Mouse (Mus musculus) limb, embryonic 14.5 days (tissue): Measurements from ENCODE around the gene Slc30a5. TPM values are rescaled to one million over a fixed set of nuclear protein-coding genes. Genes with fewer than 3 reads are reported as not detected.

Experiments
- ATAC-seq: fragments of 200-750 bp; cut with Nextera tagmentation; 2 replicates; pipeline ENCODE4 v1.8.0; 2017; ENCODE audit warnings: low read depth, moderate number of reproducible peaks, moderate TSS enrichment; ENCODE audit not compliant: low FRiP score
- DNase-seq: peaks from one replicate; pipeline ENCODE4 v3.0.0-alpha.2; 2015; ENCODE audit warnings: low spot score
- H3K27ac ChIP-seq: fragments of 300-500 bp; sonication (generic); replicated peaks from 2 replicates; pipeline ENCODE4 v1.5.1; 2014; ENCODE audit warnings: low read depth, mild to moderate bottlenecking, low read length, moderate library complexity, mixed read lengths
- H3K27me3 ChIP-seq: fragments of 300-500 bp; sonication (generic); 2 replicates; pipeline ENCODE4 v1.6.1; 2014; ENCODE audit warnings: low read length, mixed read lengths; ENCODE audit not compliant: control insufficient read depth, insufficient read depth
- H3K36me3 ChIP-seq: fragments of 300-500 bp; sonication (generic); 2 replicates; pipeline ENCODE4 v1.6.1; 2014; ENCODE audit warnings: mild to moderate bottlenecking, low read length, moderate library complexity, mixed read lengths; ENCODE audit not compliant: control insufficient read depth, insufficient read depth
- H3K4me1 ChIP-seq: fragments of 300-500 bp; sonication (generic); 2 replicates; pipeline ENCODE4 v1.6.1; 2014; ENCODE audit warnings: antibody characterized with exemption, low read length, mixed read lengths; ENCODE audit not compliant: control insufficient read depth, insufficient read depth
- H3K4me2 ChIP-seq: fragments of 300-500 bp; sonication (generic); replicated peaks from 2 replicates; pipeline ENCODE4 v1.6.1; 2014; ENCODE audit warnings: low read depth, mild to moderate bottlenecking, low read length, moderate library complexity; ENCODE audit not compliant: severe bottlenecking
- H3K4me3 ChIP-seq: fragments of 300-500 bp; sonication (generic); replicated peaks from 2 replicates; pipeline ENCODE4 v1.5.1; 2014; ENCODE audit warnings: low read length
- H3K9ac ChIP-seq: fragments of 300-500 bp; sonication (generic); 2 replicates; pipeline ENCODE4 v1.6.1; 2014; ENCODE audit warnings: mild to moderate bottlenecking, low read depth, low read length, moderate library complexity; ENCODE audit not compliant: severe bottlenecking
- H3K9me3 ChIP-seq: fragments of 300-500 bp; sonication (generic); 2 replicates; pipeline ENCODE4 v1.6.1; 2016; ENCODE audit warnings: low read length; ENCODE audit not compliant: control insufficient read depth
- POLR2A ChIP-seq: fragments of 200-500 bp; IDR thresholded peaks from 2 replicates; pipeline ENCODE4 v1.8.0; 2012; ENCODE audit warnings: inconsistent platforms, mild to moderate bottlenecking, moderate library complexity, borderline replicate concordance; ENCODE audit not compliant: insufficient read depth, insufficient read length; ENCODE audit errors: extremely low read depth
- WGBS: fragments of 180-500 bp; shearing (Covaris S2); extraction: QIAGEN DNeasy Blood & Tissue Kit; methylation state at CpG from one replicate; pipeline ENCODE4 v1.1.7; 2014; 5-methylcytosine and 5-hydroxymethylcytosine counted together
- polyA plus RNA-seq, 2 experiments: library from polyadenylated mRNA; depleted of rRNA in 1 of 2; stranded (reverse) in 1 of 2; unstranded in 1 of 2; fragments of >200 nt; fragmentation: Nextera tagmentation in 1 of 2; extraction: Ambion mirVana in 1 of 2; gene quantifications; 2 replicates each; pipeline versions ENCODE4 v1.2.1 to v1.2.3; 2012 to 2014

Gene Slc30a5
- polyA plus RNA-seq, 2 experiments = 69.2 to 70.9 TPM

DNA sequence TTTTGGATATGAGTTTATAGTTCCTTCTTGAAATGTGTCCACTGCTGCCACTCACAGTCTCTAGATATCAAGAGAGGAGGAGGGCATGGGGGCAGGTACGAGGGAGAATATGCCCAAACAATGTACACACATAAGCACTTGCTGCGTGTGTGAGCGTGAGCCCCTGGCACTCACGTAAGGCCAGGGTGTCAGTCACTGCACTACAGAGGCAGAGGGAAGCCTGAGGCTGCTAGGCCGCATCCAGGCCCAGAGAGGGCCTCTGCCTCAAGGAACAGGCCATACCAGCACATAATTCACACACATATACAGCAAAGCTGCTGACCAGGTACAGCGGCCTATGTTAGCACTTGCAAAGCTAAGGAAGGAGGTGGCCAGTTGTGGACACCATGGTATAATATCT, 2.1 kb downstream of the Slc30a5 start:
- ATAC-seq (no peak), DNase-seq (no peak)
- Histone ChIP-seq H3K9me3 (no peaks in the 10 kb centered on the region), H3K27ac (no peak overlapping the region), H3K4me2 (peak overlapping the region; percentile 58), H3K4me3 (0 out of 2 replicates have a peak overlapping the region, but pooled peaks have one; percentile 96), H3K36me3 (peaks cover 19% of the 10 kb centered on the region), H3K9ac (no peak overlapping the region), H3K27me3 (no peaks in the 10 kb centered on the region), H3K4me1 (peaks cover 19% of the 10 kb centered on the region)
- 90% methylated on average over 6 of the region's 6 CpGs for WGBS
- TF ChIP-seq POLR2A = no peak

DNA sequence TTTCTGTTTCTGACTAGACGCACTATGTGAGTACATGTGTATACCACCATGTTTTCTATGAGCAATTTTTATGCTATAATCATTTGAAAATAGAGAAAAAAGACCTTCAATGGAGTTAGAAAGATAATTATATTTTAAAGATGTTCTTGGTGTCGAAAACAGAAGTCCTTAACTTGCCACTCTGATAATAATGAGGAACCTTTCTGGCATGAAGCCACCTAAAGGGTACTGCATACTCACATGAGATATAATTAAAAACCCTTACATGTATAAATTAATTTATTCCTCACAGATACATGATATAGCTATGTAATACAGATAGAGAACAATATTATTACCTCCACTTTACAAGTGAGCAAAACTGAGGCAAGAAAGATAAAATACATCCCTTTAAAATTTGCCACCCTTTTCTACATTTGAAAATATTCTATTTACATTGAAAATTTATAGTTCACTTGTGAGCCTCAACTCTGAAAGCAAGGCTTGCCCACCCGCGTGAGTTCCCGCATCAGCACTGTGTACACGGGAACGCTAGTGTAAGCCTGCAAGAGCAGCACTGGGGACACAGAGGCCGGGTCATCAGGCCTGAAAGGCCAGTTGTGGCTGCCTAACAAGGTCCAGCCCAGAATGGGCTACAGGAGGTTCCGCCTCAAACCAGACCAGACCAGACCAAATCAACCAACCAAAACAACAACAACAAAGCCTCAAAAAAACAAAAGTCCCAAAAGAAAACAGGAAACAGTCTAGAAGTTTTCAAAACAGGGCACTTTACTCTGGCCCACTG, 7.4 kb downstream of the Slc30a5 start:
- Histone ChIP-seq H3K4me2 (no peak overlapping the region), H3K36me3 (peaks cover 67% of the 10 kb centered on the region), H3K27me3 (no peaks in the 10 kb centered on the region), H3K9me3 (no peaks in the 10 kb centered on the region), H3K4me3 (no peak overlapping the region), H3K4me1 (peaks cover 7% of the 10 kb centered on the region), H3K27ac (no peak overlapping the region), H3K9ac (no peak overlapping the region)
- no peak for ATAC-seq
- 92% methylated on average over 9 of the region's 9 CpGs for WGBS
- no peak for DNase-seq
- TF ChIP-seq POLR2A = no peak

DNA sequence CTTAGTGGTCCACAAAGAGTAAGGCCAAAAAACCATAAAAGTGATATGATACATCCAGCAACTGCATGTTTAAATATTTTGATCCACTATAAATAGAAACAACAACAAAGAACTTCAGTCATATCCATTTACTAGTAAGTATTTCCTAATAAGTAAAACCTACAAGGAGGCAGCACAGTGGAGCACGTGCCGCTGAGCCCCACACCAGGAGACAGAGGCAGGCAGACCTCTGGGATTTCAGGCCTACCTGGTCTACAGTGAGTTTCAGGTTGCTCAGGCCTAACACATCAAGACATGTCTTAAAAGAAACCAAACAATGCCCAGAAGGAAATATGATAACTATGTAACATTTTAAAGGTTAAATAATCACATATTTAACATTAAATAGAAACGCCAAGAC, 8.3 kb downstream of the Slc30a5 start:
- no peak for DNase-seq
- no peaks in the 10 kb centered on the region for H3K27me3 ChIP-seq
- WGBS = 86% methylated on average over 3 of the region's 3 CpGs
- no peaks in the 10 kb centered on the region for H3K9me3 ChIP-seq
- H3K27ac ChIP-seq = no peak overlapping the region
- no peak for ATAC-seq
- H3K9ac ChIP-seq = no peak overlapping the region
- no peak for TF ChIP-seq POLR2A
- H3K4me3 ChIP-seq = no peak overlapping the region
- H3K36me3 ChIP-seq = peaks cover 72% of the 10 kb centered on the region
- no peak overlapping the region for H3K4me2 ChIP-seq
- H3K4me1 ChIP-seq = peaks cover 3% of the 10 kb centered on the region; the same call in 1 of the 2 replicates

DNA sequence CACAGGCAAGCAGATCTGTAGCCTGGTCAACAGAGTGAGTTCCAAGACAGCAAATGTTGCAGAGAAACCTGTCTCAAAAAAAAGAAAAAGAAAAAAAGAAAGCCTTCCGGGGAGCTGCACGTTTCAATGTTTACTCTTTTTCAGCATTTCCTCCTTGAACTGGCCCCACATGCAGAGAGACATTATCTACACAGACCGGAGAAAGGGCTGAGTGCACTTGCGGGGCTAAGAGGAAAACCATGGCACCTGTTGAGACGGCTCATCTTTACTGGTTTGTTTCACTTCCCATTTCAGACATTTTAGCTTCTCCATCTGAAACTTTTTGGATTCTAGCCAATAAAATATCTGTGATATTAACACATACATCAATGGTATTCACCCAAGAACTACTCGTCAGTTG, 8.9 kb downstream of the Slc30a5 start:
- Histone ChIP-seq H3K9ac (no peak overlapping the region), H3K9me3 (no peaks in the 10 kb centered on the region), H3K4me1 (no peaks in the 10 kb centered on the region), H3K36me3 (peaks cover 77% of the 10 kb centered on the region), H3K4me2 (no peak overlapping the region), H3K4me3 (no peak overlapping the region), H3K27me3 (no peaks in the 10 kb centered on the region), H3K27ac (no peak overlapping the region)
- no peak for DNase-seq
- no peak for ATAC-seq
- no peak for TF ChIP-seq POLR2A
- WGBS = 88% methylated on average over 6 of the region's 6 CpGs

DNA sequence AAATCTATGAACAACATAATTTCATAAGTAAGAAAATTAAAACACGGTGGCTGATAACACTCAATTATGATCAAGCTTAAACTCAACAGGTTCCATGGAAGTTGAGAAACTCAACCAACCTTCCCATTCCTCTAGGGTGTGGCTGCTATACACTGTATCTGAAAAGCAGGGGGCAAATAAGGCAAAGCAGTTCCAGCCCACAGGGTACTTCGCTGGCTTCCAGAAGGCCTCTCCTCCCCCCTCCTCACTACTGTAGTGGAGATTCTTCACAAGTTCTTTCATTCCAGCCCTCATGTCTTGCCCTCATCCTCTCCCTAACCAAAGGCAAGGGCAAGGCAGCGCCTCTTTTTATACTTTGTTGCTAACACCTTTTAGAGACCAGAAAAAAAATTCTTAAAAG, 9.4 kb downstream of the Slc30a5 start:
- ATAC-seq = no peak
- Histone ChIP-seq H3K4me3 (no peak overlapping the region), H3K9ac (no peak overlapping the region), H3K27me3 (no peaks in the 10 kb centered on the region), H3K36me3 (peaks cover 80% of the 10 kb centered on the region), H3K4me2 (no peak overlapping the region), H3K4me1 (no peaks in the 10 kb centered on the region), H3K9me3 (no peaks in the 10 kb centered on the region), H3K27ac (no peak overlapping the region)
- DNase-seq = no peak
- TF ChIP-seq POLR2A = no peak
- 98% methylated on average over 3 of the region's 3 CpGs for WGBS
